Mouse (Mus musculus) layer of hippocampus, postnatal 25 days (tissue): ENCODE data around the gene Il17c. TPM values are rescaled to one million over a fixed set of nuclear protein-coding genes. Genes with fewer than 3 reads are reported as not detected.

Experiments
- DNase-seq, 2 experiments: peaks; one replicate each; pipeline ENCODE4 v3.0.0; 2022; ENCODE audit warnings: mixed read lengths in 2 of 2, low spot score in 1 of 2; ENCODE audit errors: extremely low spot score in 1 of 2
- total RNA-seq, 2 experiments: library from RNA; stranded (reverse); gene quantifications; 2 replicates each; pipeline ENCODE4 v1.2.3; 2021

The Il17c gene
- total RNA-seq, 2 experiments from 2014 or later, result not detected

DNA sequence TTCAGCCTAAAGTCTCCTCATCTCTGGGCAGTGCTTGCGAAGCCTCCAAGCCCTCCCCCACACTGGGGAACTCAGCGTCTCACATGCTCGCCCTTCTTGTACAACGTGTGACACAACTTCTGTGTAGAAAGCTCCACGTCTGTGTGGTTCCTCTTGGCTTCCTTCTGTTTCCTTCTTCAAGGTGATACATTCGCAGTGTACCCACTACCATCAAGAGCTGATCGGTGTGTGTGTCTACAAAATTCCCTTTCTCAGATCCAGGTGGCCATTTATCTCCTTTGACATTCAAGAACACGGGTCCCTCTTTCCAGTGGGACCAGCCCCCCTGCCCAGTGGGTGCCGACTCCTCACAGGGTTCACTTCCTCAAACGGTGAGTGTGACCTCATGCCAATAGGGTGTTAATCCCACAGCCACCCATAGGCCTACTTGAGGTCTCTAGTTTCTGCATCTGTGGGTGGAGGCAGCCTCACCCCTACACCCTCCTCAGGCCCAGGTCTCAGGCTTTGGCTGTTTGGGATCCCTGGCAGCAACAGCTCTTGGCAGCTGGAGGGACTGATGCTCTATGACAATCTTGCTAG, 8.3 kb downstream of the Il17c start:
- DNase-seq, result no peak

DNA sequence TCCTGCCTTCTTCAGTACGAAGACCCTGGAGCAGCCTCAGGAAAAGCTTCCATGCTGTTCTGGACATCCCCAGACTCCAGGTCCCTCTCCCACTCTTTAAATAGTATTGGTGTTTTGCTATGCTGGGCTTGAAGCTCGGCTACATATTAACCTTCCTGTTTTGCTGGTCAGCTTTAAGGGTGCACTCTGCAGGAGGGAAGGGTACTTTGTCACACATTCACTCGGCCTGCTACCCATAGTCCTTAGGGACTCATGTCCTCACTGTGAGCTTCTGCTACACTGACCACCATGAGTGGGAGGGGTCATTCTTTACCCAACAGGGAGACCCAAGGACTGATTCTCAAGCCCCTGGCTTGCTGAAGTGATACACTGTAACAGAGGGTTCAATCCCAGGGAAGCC, 8.8 kb downstream of the Il17c start:
- DNase-seq, result no peak

DNA sequence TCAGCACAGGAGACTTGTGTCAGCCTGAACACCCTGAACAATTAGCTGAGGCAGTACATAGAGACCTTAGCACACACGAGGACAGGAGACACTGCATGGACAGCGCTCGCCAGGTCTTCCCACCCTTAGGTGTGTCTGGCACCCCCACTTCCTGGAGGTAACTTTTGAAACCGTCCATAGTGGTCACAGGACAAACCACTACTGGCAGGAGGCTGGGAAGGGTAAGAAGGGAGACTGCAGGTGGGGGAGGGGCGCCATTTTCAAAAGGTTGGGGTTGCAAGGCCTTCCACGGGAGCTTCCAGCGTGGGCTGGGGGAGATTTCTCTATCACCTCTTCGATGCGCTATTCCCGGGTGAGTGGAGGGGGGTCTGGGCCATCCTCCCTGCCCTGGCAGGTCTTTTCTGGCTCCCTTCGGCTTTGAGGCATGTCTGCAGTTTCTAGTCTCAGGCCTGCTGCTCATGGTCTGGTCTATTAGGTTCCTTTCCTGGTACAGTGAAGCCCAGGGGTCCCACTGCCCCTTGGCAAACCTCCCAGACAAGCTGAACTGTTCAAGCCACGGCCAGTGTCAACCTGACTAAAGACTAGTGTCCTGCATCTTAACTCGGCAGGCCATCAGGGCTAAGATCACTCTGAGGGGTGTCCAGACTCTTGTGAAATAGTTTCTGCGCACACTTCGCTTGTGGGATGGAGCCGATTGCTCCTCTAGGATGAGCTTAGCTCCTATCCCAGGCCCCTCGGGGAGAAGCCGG, 10.0 kb downstream of the Il17c start:
- DNase-seq, result no peak

DNA sequence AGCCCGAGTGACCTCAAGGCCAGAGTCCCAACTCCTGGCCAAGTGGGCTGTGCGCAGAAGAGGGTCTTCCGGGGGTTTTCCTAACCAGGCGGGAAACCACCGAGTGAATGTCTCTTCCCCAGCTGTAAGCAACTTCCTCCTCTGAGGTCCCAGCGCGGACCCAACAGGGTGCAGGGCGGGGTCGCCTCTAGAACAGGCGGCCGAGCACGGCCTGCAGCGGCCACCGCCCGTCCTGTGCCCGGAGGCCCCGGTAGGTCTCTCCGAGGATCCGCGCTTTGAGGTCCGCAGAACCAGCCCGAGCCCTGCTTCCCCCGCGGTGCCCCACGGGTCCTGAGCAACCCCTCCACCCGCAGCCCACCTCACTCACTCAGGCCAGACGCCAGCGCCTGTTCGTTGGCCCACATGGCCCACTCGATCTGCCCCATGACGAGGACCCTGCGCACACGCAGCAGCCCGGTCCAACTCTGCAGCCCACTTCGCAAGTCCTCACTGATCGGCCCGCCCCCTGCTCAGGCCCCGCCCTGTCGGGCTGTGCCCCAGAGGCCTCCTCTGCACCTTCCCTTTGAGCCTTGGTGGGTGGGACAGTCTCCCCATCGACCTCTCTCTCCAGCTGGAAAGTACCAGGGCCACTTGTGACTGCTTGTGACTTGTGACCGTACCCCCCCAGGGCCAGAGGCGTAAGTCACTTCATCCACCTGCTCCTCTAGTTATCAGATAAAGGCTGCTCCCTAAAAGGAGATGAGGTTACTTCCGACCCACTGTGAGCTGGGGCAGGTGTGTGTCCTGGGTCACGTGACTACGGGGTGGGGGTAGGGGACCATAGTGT, 10.8 kb downstream of the Il17c start, which contains the start of gene Cyba:
Cyba (minus strand) TSS at position 488 of the 826 bp plus-strand sequence.
- no peak for DNase-seq

DNA sequence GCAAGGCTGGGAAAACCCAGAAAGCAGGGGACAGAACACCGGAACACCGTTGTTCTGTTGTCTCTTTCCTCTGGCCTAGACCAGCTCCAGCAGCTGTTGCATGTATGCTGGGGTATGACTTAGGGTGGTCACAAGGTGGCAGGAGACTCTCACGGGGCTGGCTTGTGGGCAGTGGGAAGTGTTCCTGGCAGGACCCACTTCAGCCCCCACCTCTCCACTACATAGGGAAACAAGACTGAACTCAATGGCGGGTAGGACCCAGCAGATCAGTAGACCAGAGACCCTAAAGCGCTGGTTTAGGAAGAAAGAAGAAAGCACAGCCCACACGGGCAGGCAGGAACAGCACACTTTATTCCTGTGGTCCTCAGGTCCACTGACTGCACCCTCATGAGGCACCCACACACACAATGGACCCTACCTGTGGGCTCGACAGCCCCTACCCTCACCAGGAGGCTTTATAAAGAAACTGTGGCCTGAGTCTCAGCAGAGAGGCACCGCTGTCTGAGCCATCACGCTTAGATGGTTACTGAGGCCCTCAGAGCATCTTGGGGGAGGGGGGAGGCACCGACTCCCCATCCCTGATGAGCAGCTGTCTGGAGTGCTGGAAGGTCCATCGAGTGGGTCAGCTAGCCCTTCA, 11.6 kb downstream of the Il17c start:
- no peak for DNase-seq

DNA sequence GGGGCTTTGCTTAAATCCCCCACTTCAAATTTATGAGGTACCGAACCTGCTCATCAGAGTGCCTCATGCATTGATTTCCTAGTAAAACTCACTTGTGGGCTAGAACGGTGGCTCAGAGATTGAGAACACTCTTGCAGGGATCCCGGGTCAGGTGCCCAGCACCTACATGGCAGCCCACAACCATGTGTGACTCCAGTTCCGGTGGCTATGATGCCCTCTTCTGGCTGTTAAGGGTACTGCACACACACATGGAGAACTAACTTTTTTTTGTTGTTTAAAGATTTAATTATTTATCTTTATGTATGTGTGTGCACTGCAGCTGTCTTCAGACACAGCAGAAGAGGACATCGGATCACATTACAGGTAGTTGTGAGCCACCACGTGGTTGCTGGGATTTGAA, 13.6 kb downstream of the Il17c start:
- DNase-seq, result no peak

DNA sequence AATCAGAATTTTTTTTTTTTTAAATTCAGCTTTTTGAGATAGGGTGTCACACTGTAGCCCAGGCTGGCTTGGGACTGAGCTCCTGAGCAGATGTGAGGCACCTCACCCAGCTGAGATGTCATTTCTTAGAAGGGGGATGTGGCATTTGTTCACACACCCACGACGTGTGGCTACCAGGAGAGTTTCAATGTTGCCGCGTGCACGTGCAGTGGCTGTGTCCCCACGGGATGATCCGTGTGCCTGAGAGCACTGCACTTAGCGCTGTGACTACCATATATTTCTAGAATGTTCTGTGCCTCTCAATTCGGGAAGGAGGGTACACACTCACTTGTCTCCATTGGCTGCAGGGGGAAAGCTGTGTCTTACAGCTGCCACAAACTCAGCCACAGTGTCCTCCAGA, 14.3 kb downstream of the Il17c start:
- DNase-seq, result no peak

DNA sequence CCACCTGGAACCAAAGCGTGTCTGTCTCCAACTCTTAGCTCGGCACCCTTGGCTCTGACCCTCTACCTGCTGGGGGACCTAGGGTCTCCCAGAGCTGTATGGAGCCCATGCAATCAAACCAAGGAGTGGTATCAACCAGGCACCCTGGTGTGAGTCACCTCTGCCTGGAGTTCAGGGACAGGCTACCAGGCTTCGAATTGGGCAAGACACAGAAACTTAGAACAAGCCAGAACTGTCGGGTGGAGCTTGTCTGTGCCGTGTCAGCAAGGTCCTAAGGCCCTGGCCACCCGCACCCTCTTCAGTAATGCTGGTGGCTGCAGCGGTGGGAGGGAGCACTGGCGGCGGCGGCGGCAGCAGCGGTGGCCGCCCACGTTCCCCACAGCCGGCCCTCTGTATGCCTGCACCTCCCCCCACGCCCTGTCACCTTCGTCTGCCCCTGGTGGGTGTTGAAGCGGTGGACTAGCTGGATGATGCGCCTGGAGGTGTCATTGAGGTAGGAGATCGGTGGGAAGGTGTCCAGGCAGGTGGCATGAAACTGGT, 14.8 kb downstream of the Il17c start:
- DNase-seq, result no peak

DNA sequence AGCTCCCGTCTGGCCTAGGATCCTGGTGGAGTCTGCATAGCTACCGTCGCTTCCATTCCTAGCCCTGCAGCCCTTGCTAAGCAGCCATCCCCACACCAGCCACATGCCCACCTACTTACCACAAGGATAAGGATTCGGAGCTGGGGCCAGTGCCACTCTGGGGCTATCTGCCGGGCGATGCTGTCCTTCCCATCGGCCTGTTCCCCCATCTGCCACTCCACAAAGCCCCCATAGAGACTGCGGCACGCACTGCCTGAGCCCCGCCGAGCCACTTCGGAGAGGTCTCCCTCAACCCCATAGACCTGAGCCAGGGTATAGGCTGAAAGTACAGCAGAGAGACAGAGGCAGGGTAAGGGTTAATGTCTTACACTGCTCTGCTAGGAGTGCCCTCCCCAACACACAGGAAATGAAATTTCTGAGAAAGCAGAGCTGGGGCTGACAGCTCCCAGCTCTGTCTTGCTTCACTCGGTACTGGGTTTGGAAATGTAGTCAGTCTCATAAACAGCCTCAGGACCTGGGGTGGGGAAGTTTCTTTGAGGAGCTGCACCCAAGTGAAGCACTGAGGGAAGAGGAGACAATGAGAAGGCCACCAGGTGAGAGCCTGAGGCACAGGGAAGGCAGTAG, 16.0 kb downstream of the Il17c start:
- DNase-seq, result no peak

DNA sequence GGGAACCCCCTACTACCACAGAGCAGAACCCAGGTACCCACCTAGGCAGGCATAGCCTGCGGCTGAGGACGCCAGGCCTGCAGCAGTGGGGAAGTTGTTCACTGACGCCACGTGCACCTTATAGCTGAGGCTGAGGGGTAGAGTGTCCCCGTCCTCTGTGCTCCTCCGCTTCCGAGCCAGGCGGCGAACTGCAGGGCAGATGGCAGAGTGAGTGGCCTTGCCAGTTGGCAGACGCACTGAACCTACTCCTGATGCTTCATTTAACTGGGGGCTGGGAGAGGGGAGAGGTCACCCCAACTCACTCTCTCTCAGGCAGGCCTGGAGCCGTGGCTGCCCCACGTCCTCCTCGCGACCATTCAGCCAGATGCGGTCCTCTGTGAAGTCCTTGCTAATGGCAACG, 17.5 kb downstream of the Il17c start:
- no peak for DNase-seq

DNA sequence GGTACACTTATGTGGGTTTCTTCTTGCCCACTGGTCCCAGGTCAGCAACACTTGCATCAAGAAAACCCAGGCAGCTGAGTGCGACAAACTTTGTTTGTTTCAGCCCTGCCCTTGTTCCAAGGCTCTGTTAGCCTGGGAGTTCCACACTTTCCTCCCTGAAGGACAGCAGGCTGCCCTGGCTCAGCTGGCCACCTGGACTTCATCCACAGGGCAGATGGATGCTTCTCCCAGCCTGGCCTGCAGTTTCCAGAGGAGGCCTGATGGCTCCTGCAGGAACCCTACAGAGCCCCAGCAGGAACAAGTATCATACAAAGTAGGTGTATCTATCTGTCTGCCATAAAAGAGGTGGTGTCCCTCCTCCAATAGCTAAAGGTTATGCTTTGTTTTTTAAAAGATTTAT, 19.5 kb downstream of the Il17c start:
- no peak for DNase-seq

DNA sequence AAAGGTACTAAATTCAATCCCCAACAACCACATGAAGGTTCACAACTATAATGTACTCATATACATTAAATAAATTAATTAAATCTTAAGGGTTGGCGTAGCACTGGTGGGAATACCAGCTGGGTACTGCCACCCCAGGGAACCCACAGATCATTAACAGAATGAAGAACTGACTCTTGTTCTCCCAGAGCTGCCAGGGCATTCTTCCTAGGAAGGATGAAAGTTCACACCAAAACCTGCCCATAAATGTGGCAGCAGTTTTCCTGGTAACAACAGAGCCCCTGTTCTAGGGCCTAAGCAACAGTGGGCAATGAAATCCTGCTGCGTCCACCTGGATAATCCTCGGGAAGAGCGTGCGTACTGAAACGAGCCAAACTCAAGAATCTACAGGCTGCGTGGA, 20.5 kb downstream of the Il17c start:
- no peak for DNase-seq

DNA sequence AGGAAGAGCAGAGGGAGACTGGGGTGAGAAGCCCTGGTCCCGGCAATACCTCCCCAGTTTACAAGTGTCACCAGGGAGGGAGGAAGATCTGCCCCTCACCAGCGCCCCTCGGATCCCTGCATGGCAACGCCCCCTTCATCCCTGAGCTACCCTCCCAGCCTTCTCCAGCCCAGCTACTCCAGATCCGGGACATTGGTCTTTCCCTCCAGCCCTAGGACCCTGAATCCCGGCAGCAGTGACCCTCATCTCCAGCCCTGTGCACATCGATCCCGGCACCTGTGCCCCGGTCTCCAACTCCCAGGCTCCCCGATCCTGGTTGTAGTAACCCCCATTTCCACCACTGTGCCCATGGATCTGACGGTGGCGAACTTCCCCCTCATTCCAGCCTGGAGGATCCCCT, 21.0 kb downstream of the Il17c start:
- DNase-seq, result no peak

DNA sequence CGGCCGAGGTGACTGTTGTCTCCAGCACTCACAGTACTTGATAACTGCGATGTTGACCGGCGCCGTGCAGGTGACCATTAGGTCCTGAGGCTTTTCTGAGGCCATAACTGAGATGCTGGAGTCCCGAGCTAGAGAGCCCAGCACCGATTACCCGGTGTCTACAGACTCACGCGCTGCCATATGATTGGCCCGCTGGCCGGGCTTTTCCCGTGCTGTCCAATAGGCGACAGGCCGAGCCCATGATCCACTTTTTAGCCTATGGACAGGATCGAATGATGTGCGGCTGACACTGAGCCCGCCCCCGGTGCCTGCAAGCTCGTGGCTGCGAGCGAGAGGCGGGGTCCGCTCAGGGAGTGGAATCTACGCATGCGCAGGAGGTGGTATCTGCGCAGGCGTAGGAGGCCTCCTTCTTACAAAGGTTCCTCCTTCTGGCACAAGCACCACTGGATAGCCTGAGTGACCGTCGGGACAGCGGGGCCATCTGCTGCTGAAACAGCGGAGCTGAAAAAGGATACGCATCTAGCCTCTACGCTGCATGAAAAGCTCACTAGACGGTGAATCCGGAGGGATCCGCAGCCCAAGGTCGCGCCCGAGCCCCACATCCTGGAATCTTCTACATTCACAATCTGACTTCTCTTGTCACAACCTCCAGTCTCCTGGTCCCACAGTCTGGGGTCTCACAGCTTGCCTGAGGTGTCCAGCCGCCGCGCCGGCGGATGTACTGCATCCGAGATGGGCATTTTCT, 21.6 kb downstream of the Il17c start, which contains the start of gene Mvd:
Mvd (minus strand) TSS at position 161 of the 745 bp plus-strand sequence.
- peak; percentile 88 to 93 for DNase-seq

DNA sequence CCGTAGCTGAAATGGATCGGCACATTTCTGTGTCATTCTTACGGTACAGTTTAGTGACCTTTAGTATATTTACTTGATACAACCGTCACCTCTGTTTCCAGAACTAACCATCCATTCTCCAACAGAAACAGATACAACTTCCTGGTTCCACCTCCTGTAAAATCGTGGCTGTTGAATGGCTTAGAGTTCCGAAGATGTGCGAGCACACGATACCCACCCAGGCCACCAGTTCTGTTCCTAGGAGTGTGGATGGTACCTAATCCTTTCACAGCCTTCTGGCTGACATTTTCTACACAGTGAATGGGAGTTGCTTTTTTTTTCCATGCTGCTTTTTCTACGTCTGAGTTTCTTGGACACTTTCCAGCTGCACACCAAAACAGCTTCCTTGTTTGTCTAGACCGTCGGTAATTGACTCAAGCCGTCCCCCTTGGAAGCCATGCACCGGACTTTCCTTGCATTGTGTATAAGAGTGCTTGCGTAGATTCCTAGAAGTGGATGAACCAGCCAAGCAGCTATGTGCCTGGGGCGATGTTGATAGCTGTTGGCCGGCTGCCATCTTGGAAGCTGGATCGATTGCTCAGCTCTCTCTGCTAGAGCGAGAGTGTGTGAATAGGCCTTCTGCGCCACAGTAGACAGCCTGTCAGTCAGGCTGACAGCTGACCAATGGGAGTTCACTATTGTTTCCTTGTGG, 22.4 kb downstream of the Il17c start:
- DNase-seq, result peak; percentile 65 to 82

DNA sequence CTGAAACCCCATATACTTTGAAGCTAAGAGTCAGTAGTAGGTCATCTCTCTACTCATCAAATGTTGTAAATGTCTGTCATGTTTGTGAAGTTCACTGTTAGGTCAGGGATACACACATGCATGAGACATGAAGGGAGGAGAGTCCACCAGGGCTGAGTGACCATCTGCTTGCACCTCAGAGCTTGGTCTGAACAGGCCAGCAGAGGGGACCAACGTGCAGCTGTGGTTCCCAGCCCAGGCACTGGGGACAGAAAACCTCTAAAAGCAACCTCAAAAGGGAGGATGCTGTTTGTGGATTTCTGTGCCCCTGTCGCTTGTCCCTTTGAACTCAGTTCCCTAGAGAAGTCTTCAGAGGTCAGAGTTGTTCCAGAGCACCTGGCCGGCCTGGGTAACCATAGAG, 23.4 kb downstream of the Il17c start:
- DNase-seq, result no peak

DNA sequence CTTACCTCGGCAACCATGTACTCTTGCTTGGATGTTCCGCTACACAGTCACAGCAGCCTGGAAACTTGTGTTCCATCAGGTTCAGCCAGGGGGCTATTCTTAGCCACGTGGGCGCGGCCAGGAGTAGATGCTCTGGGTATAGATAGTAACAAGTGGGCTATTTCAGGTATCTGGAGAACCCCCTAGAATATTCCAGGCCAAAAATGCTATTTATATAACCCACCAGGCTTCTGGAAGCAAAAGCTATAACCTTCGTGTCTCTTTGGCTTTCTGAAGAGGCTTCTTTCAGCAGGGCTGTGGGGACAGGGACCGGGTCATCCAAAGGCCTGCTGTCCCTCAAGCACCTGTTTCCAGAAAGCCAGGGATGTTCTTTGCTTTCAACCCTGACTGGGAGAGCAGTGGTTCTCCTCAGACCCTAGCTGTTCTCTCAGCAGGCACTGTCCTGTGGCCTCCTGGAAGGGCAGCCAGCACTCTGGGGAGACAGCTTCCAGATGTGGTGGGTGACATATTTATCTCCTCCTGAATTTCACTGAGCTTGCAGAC, 29.4 kb downstream of the Il17c start:
- DNase-seq, result no peak

DNA sequence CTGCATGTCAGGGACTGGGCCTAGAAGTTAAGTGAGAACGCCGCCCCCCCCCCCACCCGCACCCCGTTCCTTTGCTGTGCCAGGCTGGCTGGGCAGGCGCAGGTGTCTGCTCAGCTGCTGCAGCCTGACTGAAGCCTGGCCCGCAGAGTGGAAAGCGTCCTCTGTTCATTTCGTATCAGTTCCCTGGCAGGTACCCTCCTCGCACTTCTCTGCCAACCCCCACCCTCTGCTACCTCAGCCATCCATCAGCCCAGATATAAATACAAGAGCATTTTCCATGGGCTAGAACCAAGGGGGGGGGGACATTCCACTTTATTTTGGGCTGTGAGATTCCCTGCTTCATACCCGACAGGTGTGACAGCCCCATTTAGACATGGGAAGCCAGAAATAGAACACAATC, 30.3 kb downstream of the Il17c start:
- DNase-seq, result no peak

DNA sequence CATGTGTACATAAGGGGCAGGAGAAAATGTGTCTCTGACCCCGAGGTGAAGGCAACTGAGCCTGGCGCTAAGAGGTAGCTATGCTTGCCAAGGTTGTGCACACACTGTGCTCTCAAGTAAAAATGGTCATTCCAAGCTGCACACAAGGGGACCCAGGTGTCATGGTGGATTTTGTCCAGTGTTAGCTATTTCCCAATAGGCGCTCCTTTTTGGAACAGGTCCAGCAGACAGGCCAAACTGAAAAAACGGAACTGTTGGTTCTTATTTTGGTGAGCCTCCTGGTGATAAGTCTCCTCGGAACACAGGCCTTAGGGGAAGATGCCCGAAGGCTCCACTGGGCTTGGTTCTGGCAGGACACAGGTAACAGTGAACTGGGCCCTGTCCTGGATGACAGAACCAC, 32.6 kb downstream of the Il17c start:
- DNase-seq, result no peak
